Mouse (Mus musculus): ENCODE measurements around the gene Gkn3. TPM values are rescaled to one million over a fixed set of nuclear protein-coding genes. Genes with fewer than 3 reads are reported as not detected.

Gene Gkn3
- total RNA-seq (2023) = not detected

GRCm38 (mm10) chr6:87388877-87389276 is at the start of gene Gkn3:
Gene Gkn3, minus strand, starts transcription at chr6:87388935.

DNA sequence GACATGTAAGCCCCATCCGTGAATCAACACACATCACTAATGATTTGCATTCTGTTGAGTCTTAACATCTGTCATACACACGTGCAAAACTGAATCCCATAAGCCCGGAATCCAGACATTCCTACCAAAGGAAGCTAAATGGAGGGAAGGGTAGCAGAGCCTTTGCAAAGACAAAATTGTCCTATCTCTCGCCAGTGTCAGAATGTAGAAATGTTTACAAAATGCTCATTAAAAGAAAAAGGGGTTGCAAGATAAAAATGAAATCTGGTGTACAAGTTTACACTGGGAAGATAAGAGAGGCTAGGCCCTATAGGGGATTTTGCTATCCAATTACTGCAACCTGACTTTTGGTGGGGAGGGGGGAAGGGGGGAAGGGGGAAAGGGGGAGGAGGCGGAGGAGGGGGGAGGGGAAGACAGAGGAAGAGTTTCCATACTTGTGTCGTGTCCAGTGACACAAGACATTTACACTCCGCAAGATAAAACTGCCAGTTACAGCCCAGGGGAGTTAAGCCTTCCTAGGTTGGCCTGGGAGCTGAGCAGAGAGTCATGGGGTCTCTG is 39.8 kb upstream of the Gkn3 start, which contains the start of gene Bmp10:
TSS of gene Bmp10 (plus strand) at position 508 of the 558 bp plus-strand sequence.

DNA sequence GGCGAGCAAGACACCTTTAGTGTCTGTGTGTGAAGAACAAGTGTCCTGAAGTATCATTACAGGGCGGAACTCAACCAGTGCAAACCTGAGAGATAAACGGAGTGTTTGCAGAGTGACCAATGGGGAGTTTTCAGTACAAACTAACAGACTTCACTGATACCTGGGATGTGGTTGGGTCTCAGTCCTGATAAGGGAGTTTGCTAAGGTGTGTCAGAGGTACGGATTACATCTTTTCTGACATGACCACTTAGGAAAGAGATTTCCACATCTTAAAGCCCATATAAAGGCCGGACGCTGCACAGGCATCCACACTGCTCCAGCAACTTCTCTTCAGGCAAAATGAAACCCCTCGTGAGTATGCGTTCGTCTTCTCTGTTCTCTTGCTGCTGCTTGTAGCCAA is 15.7 kb downstream of the Gkn3 start, which contains the start of gene Gkn2:
TSS of gene Gkn2 (plus strand) at position 301 of the 400 bp plus-strand sequence.

DNA sequence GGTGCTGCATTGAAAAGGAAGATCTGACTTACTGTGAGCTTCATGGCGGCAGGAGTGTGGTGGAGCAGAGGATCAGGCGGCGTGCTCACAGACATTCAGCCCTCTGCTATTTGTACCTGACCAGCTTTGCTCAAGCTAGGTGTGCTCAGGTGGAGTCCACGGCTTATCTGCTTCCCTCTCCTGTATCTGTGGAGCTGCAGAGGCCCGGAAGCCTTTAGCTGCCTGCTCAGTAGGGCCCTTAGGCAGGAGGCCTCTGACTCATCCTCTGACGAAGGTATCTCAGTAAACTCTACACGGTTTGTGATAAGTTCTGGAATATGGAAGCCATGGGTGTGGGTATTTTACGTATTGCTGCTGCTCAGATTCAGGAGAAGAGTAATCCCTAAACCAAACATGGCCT is 37.9 kb downstream of the Gkn3 start, which contains the start of gene Gkn1:
TSS of gene Gkn1 (minus strand) at position 114 of the 400 bp plus-strand sequence.

GRCm38 (mm10) chr6:87335091-87335934 is 53.4 kb downstream of the Gkn3 start, which contains the start of gene Antxr1:
Gene Antxr1, minus strand, starts transcription at chr6:87335821.

Other genes with a start within 250 kb of the Gkn3 start
- gene Antxr1, start 53.1 kb downstream of the Gkn3 start, total RNA-seq (2023) = under 1 TPM; 0.11 to 0.51 TPM
- not detected for gene Gkn1, start 38.0 kb downstream of the Gkn3 start, total RNA-seq (2023)
- gene Gkn2, start 15.6 kb downstream of the Gkn3 start, total RNA-seq (2023) = not detected
- gene Bmp10, start 40.1 kb upstream of the Gkn3 start, total RNA-seq (2023) = not detected
- 100 to 1,000 TPM; 104 to 109 TPM for gene Arhgap25, start 144.3 kb upstream of the Gkn3 start, total RNA-seq (2023)
- under 1 TPM; 0.11 to 0.24 TPM for gene Prokr1, start 201.8 kb upstream of the Gkn3 start, total RNA-seq (2023)